Mouse (Mus musculus): ENCODE results near the gene Lamb1. TPM values are rescaled to one million over a fixed set of nuclear protein-coding genes. Genes with fewer than 3 reads are reported as not detected.

Lamb1 gene
- total and polyA plus RNA-seq, 3 experiments = under 0.01 TPM; not detected in 2

DNA sequence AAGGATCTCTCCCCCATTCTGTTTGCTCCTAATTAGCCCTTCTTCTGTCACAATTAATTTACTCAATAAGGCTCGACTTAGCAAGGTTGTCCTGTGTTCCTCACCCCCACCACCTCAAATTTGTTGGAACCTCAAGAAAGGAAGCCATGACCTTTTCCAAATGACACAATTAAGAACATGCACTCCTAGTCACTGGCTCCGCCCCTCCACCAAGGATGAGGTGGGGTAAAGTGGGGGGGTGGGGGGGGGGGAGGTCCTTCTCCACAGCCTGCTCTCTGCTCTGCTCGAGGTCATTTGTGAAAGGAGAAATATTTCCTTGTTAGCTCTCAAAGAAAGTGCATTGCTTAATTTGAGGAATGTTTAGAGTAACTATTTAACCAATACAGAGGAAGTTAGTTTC is 42.3 kb upstream of the Lamb1 start (continued):
- no peak for TF ChIP-seq MAZ (IDR thresholded peaks at IDR 0.05; ENCODE audit: low read depth, low read length)

GRCm38 (mm10) chr12:31225451-31225850 is 39.6 kb upstream of the Lamb1 start:
- no peak for DNase-seq (ENCODE audit: extremely low read depth)
- dilution Hi-C loops (cut with MboI; ENCODE audit: extremely low pct_ligation_motif_present, extremely low pct_unique_long_range_greater_than_20kb, low sequenced_read_pairs) = no loop called here
- H3K9me3 ChIP-seq (replicated peaks; ENCODE audit: low read length) = no peaks in the 10 kb centered on the region
- no peaks in the 10 kb centered on the region for H3K36me3 ChIP-seq (replicated peaks in 1 of 2; ENCODE audit: control insufficient read depth in 1 of 2, insufficient read depth in 1 of 2, low read length in 1 of 2)
- no peaks in the 10 kb centered on the region for H3K27me3 ChIP-seq (replicated peaks)
- no peak for TF ChIP-seq SMC3 (IDR thresholded peaks at IDR 0.05; ENCODE audit: low read depth, low read length)
- no peak for TF ChIP-seq KAT2A (IDR thresholded peaks at IDR 0.05; ENCODE audit: insufficient replicate concordance, low read length)
- TF ChIP-seq POLR2A (IDR thresholded peaks at IDR 0.05; ENCODE audit: low read depth, low read length) = no peak
- in situ Hi-C loops (cut with MboI; ENCODE audit: low pct_ligation_motif_present, low pct_unique_long_range_greater_than_20kb, low sequenced_read_pairs) = no loop called here
- H3K4me3 ChIP-seq (replicated peaks in 1 of 3; ENCODE audit: low read depth in 2 of 3, low read length in 2 of 3, poor library complexity in 1 of 3) = no peak overlapping the region
- no peaks in the 10 kb centered on the region for H3K79me2 ChIP-seq (replicated peaks; ENCODE audit: control insufficient read depth, extremely low read depth, insufficient read depth, poor library complexity, severe bottlenecking)
- H3K27ac ChIP-seq (ENCODE audit: insufficient read depth, low read depth) = no peak overlapping the region
- no peak overlapping the region for H3K4me2 ChIP-seq (ENCODE audit: insufficient read depth, low read depth, poor library complexity, severe bottlenecking)
- no peak overlapping the region for H3K9ac ChIP-seq (ENCODE audit: insufficient read depth, low read depth)
- no peaks in the 10 kb centered on the region for H3K4me1 ChIP-seq (ENCODE audit: control insufficient read depth in 1 of 2, insufficient read depth in 2 of 2)

GRCm38 (mm10) chr12:31227167-31227566 is 37.9 kb upstream of the Lamb1 start:
- Histone ChIP-seq H3K79me2 (replicated peaks; ENCODE audit: control insufficient read depth, extremely low read depth, insufficient read depth, poor library complexity, severe bottlenecking) (no peaks in the 10 kb centered on the region), H3K27me3 (replicated peaks) (no peaks in the 10 kb centered on the region), H3K9me3 (replicated peaks; ENCODE audit: low read length) (no peaks in the 10 kb centered on the region), H3K4me3 (replicated peaks in 1 of 3; ENCODE audit: low read depth in 2 of 3, low read length in 2 of 3, poor library complexity in 1 of 3) (no peak overlapping the region), H3K9ac (ENCODE audit: insufficient read depth, low read depth) (no peak overlapping the region), H3K4me1 (ENCODE audit: control insufficient read depth in 1 of 2, insufficient read depth in 2 of 2) (no peaks in the 10 kb centered on the region), H3K36me3 (replicated peaks in 1 of 2; ENCODE audit: control insufficient read depth in 1 of 2, insufficient read depth in 1 of 2, low read length in 1 of 2) (no peaks in the 10 kb centered on the region), H3K4me2 (ENCODE audit: insufficient read depth, low read depth, poor library complexity, severe bottlenecking) (no peak overlapping the region), H3K27ac (ENCODE audit: insufficient read depth, low read depth) (no peak overlapping the region)
- no peak for DNase-seq (ENCODE audit: extremely low read depth)
- in situ Hi-C loops (cut with MboI; ENCODE audit: low pct_ligation_motif_present, low pct_unique_long_range_greater_than_20kb, low sequenced_read_pairs) = no loop called here
- TF ChIP-seq IRF4 (IDR thresholded peaks at IDR 0.05; ENCODE audit: low read depth, low read length) = no peak
- no peak for TF ChIP-seq NELFE (IDR thresholded peaks at IDR 0.05; ENCODE audit: low read depth, low read length)
- no peak for TF ChIP-seq TBP (conservative IDR thresholded peaks at IDR 0.05; ENCODE audit: low read depth, low read length)
- no peak for TF ChIP-seq PAX5 (IDR thresholded peaks at IDR 0.05; ENCODE audit: low read length)
- no peak for TF ChIP-seq SIN3A (IDR thresholded peaks at IDR 0.05; ENCODE audit: low read length)
- TF ChIP-seq ZKSCAN1 (IDR thresholded peaks at IDR 0.05; ENCODE audit: borderline replicate concordance, low read depth, low read length) = no peak
- TF ChIP-seq MEF2A (IDR thresholded peaks at IDR 0.05; ENCODE audit: borderline replicate concordance, low read depth, low read length) = no peak
- no peak for TF ChIP-seq ZC3H11A (IDR thresholded peaks at IDR 0.05; ENCODE audit: low read depth, low read length)
- TF ChIP-seq ETS1 (conservative IDR thresholded peaks at IDR 0.05; ENCODE audit: low read depth, low read length) = no peak
- no peak for TF ChIP-seq CTCF (conservative IDR thresholded peaks at IDR 0.05 in 1 of 2, IDR thresholded peaks at IDR 0.05 in 1 of 2; ENCODE audit: low read depth in 2 of 2, low read length in 2 of 2)
- no peak for TF ChIP-seq MAZ (IDR thresholded peaks at IDR 0.05; ENCODE audit: low read depth, low read length)
- TF ChIP-seq MAX (IDR thresholded peaks at IDR 0.05; ENCODE audit: low read length) = no peak
- no peak for TF ChIP-seq HCFC1 (IDR thresholded peaks at IDR 0.05; ENCODE audit: low read depth, low read length)
- TF ChIP-seq USF1 (IDR thresholded peaks at IDR 0.05; ENCODE audit: low read depth, low read length) = no peak
- no peak for TF ChIP-seq JUND (conservative IDR thresholded peaks at IDR 0.05; ENCODE audit: low read depth, low read length)
- TF ChIP-seq UBTF (IDR thresholded peaks at IDR 0.05; ENCODE audit: low read depth, low read length) = no peak
- no peak for TF ChIP-seq NRF1 (IDR thresholded peaks at IDR 0.05; ENCODE audit: low read depth, low read length)
- no peak for TF ChIP-seq JUN (IDR thresholded peaks at IDR 0.05; ENCODE audit: insufficient read depth, low read depth, low read length)
- dilution Hi-C loops (cut with MboI; ENCODE audit: extremely low pct_ligation_motif_present, extremely low pct_unique_long_range_greater_than_20kb, low sequenced_read_pairs) = no loop called here
